Comparison of ENCODE assay signal across 12 mouse cellular contexts in the genomic region with DNA sequence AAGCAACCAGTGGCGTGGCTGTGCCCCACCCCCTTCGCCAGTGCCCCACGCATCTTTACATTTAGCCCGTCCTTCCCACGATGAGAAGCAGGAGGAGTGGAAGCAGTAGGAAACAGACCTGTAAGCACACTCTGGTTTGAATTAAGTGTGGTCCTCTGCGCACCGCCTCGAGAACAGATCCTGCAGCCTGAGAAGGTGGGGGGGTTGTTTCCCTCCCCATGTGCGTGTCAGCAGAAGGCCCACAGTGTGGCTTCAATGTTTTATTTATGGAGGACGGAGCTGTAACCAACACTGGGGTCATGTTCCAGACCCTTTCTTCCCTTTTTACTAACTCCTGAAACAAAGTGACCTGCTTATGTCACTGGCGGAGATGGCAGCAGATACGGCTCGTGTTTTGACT.
DNase-seq lines count a peak whose midpoint lies in the region; ATAC-seq and TF ChIP-seq lines count a peak whose summit lies in the region.
"Had no signal": no experiment of that assay in that cellular context is flagged by ENCODE, and none has a peak within 500 bp of the region (broad histone marks: within the 10 kb centered on the region; RNA-seq: fewer than 3 reads in every experiment).

No protein-coding gene starts in this region.

- H3K36me3 ChIP-seq in forebrain, embryonic 10.5 days (replicated peaks) = no peaks in the 10 kb centered on the region
- H3K36me3 ChIP-seq in forebrain, postnatal 0 days (ENCODE audit: insufficient read depth) = no peaks in the 10 kb centered on the region
- H3K36me3 ChIP-seq in midbrain, embryonic 10.5 days = no peaks in the 10 kb centered on the region
- H3K36me3 ChIP-seq in midbrain, postnatal 0 days (ENCODE audit: insufficient read depth, low read length) = no peaks in the 10 kb centered on the region
- H3K36me3 ChIP-seq in hindbrain, embryonic 11.5 days (ENCODE audit: control insufficient read depth, insufficient read depth, low read length) = no peaks in the 10 kb centered on the region
- no peaks in the 10 kb centered on the region for H3K36me3 ChIP-seq in intestine, embryonic 15.5 days

- no peaks in the 10 kb centered on the region for H3K27me3 ChIP-seq in forebrain, embryonic 10.5 days (ENCODE audit: poor library complexity, severe bottlenecking)
- H3K27me3 ChIP-seq in forebrain, postnatal 0 days (ENCODE audit: insufficient read depth, low read length) = no peaks in the 10 kb centered on the region
- H3K27me3 ChIP-seq in midbrain, embryonic 10.5 days (ENCODE audit: low read depth, poor library complexity, severe bottlenecking) = 0 out of 2 replicates have a peak, but pooled peaks cover 7% of the 10 kb centered on the region
- H3K27me3 ChIP-seq in midbrain, postnatal 0 days (ENCODE audit: insufficient read depth, low read length) = no peaks in the 10 kb centered on the region
- no peaks in the 10 kb centered on the region for H3K27me3 ChIP-seq in hindbrain, embryonic 11.5 days (ENCODE audit: control insufficient read depth, insufficient read depth, low read length)
- no peaks in the 10 kb centered on the region for H3K27me3 ChIP-seq in intestine, embryonic 15.5 days (replicated peaks)
- H3K27me3 ChIP-seq: Patski had no signal

- WGBS in forebrain, embryonic 10.5 days = 58% methylated on average over 13 of the region's 13 CpGs
- WGBS in forebrain, postnatal 0 days = 41% methylated on average over 13 of the region's 13 CpGs
- WGBS in midbrain, embryonic 10.5 days = 51% methylated on average over 13 of the region's 13 CpGs
- WGBS in midbrain, postnatal 0 days = 26% methylated on average over 13 of the region's 13 CpGs
- 24% methylated on average over 13 of the region's 13 CpGs for WGBS in hindbrain, embryonic 11.5 days
- WGBS in intestine, embryonic 15.5 days = 51% methylated on average over 13 of the region's 13 CpGs

- TF ChIP-seq CTCF in forebrain, postnatal 0 days (IDR thresholded peaks at IDR 0.05; ENCODE audit: low read depth) = no peak
- no peak for TF ChIP-seq CTCF in midbrain, postnatal 0 days (IDR thresholded peaks at IDR 0.05)

- no peak for ATAC-seq in forebrain, postnatal 0 days
- ATAC-seq in midbrain, postnatal 0 days (ENCODE audit: low FRiP score) = no peak
- peak; percentile 26 for ATAC-seq in hindbrain, embryonic 11.5 days (ENCODE audit: low FRiP score)
- ATAC-seq in intestine, embryonic 15.5 days = no peak
- ATAC-seq: intestine, postnatal 0 days; Patski had no signal

- peaks cover 59% of the 10 kb centered on the region for H3K4me1 ChIP-seq in forebrain, embryonic 10.5 days
- peaks cover 27% of the 10 kb centered on the region for H3K4me1 ChIP-seq in forebrain, postnatal 0 days (ENCODE audit: insufficient read depth)
- peaks cover 66% of the 10 kb centered on the region for H3K4me1 ChIP-seq in midbrain, embryonic 10.5 days
- peaks cover 23% of the 10 kb centered on the region for H3K4me1 ChIP-seq in midbrain, postnatal 0 days (ENCODE audit: insufficient read depth, low read length)
- peaks cover 22% of the 10 kb centered on the region for H3K4me1 ChIP-seq in hindbrain, embryonic 11.5 days (replicated peaks; ENCODE audit: control insufficient read depth, insufficient read depth, low read length)
- peaks cover 24% of the 10 kb centered on the region for H3K4me1 ChIP-seq in intestine, embryonic 15.5 days (replicated peaks)

- no peak overlapping the region for H3K4me3 ChIP-seq in forebrain, embryonic 10.5 days
- H3K4me3 ChIP-seq in forebrain, postnatal 0 days (ENCODE audit: low read depth, low read length) = no peak overlapping the region
- H3K4me3 ChIP-seq in midbrain, embryonic 10.5 days = no peak overlapping the region
- no peak overlapping the region for H3K4me3 ChIP-seq in midbrain, postnatal 0 days (ENCODE audit: low read depth, low read length)
- no peak overlapping the region for H3K4me3 ChIP-seq in hindbrain, embryonic 11.5 days (ENCODE audit: low read depth, low read length)
- no peak overlapping the region for H3K4me3 ChIP-seq in intestine, embryonic 15.5 days (replicated peaks)
- H3K4me3 ChIP-seq: heart, adult 2 months had no signal

- H3K4me2 ChIP-seq in forebrain, postnatal 0 days (ENCODE audit: low read depth) = no peak overlapping the region
- no peak overlapping the region for H3K4me2 ChIP-seq in midbrain, postnatal 0 days (ENCODE audit: low read depth, low read length, poor library complexity, severe bottlenecking)
- H3K4me2 ChIP-seq in hindbrain, embryonic 11.5 days (replicated peaks; ENCODE audit: low read depth, low read length) = no peak overlapping the region; the same call in 1 of the 2 replicates
- no peak overlapping the region for H3K4me2 ChIP-seq in intestine, embryonic 15.5 days (replicated peaks)

- H3K27ac ChIP-seq in forebrain, embryonic 10.5 days = peak overlapping the region; percentile 65
- no peak overlapping the region for H3K27ac ChIP-seq in forebrain, postnatal 0 days (ENCODE audit: low read depth, low read length)
- peak overlapping the region; percentile 69 for H3K27ac ChIP-seq in midbrain, embryonic 10.5 days (replicated peaks)
- H3K27ac ChIP-seq in midbrain, postnatal 0 days (ENCODE audit: low read depth, low read length) = no peak overlapping the region; the same call in 1 of the 2 replicates
- H3K27ac ChIP-seq in hindbrain, embryonic 11.5 days (ENCODE audit: low read depth, low read length) = no peak overlapping the region
- no peak overlapping the region for H3K27ac ChIP-seq in intestine, embryonic 15.5 days

- DNase-seq in forebrain, embryonic 10.5 days (ENCODE audit: extremely low spot score, low spot score) = no peak
- DNase-seq in forebrain, postnatal 0 days = no peak
- DNase-seq in midbrain, embryonic 10.5 days (ENCODE audit: low spot score) = no peak
- no peak for DNase-seq in midbrain, postnatal 0 days (ENCODE audit: low spot score)
- DNase-seq in hindbrain, embryonic 11.5 days (ENCODE audit: low spot score) = no peak
- peak; percentile 69 for DNase-seq in mesoderm, embryonic 11.5 days (ENCODE audit: low read depth, low spot score)
- DNase-seq in urinary bladder, postnatal 4 days (ENCODE audit: low spot score in 2 of 2) = no peak
- DNase-seq: cerebellum, adult 11 months; heart, adult 2 months had no signal

- H3K9ac ChIP-seq in forebrain, postnatal 0 days = no peak overlapping the region; the same call in 1 of the 2 replicates
- no peak overlapping the region for H3K9ac ChIP-seq in midbrain, postnatal 0 days (replicated peaks; ENCODE audit: low read length, poor library complexity, severe bottlenecking)
- H3K9ac ChIP-seq in hindbrain, embryonic 11.5 days (ENCODE audit: low read depth, low read length) = no peak overlapping the region
- H3K9ac ChIP-seq in intestine, embryonic 15.5 days = no peak overlapping the region

- H3K9me3 ChIP-seq in forebrain, embryonic 10.5 days = no peaks in the 10 kb centered on the region
- H3K9me3 ChIP-seq in forebrain, postnatal 0 days (ENCODE audit: low read length) = no peaks in the 10 kb centered on the region
- H3K9me3 ChIP-seq in midbrain, embryonic 10.5 days (replicated peaks) = no peaks in the 10 kb centered on the region
- H3K9me3 ChIP-seq in midbrain, postnatal 0 days (ENCODE audit: low read length) = no peaks in the 10 kb centered on the region
- no peaks in the 10 kb centered on the region for H3K9me3 ChIP-seq in hindbrain, embryonic 11.5 days (ENCODE audit: control insufficient read depth, low read length)
- H3K9me3 ChIP-seq in intestine, embryonic 15.5 days = no peaks in the 10 kb centered on the region

Comparison
In these comparisons a context has a peak if more than half of its experiments do, and no peak if none do; other contexts are left out.
1. H3K27ac ChIP-seq: peak in forebrain, embryonic 10.5 days (single experiment) and midbrain, embryonic 10.5 days (single experiment); none in forebrain, postnatal 0 days (single experiment), midbrain, postnatal 0 days (single experiment), hindbrain, embryonic 11.5 days (single experiment) and intestine, embryonic 15.5 days (single experiment).